Mouse (Mus musculus): ENCODE measurements around the gene Timm8a1. TPM values are rescaled to one million over a fixed set of nuclear protein-coding genes. Genes with fewer than 3 reads are reported as not detected.

Timm8a1 gene
- polyA plus RNA-seq, 1 experiment from 2014 or later, result 63.8 TPM

DNA sequence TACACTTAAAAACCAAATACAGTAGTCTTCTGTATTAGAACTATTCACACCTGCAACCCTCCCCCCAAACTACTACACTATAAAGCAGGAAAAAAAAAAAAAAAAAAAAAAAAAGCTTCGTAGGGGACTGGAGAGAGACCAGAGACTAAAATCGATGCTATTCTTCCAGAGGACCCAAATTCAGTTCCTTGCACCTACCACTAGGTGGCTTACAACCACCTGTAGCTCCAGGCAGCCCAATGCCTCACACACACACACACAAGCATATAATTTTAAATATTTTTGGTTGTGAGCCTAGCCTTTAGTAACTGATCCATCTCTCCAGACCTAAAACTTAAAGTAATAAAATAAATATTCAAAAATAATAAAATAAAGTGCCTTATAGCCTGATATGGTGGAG is 32.2 kb downstream of the Timm8a1 start:
- Histone ChIP-seq H3K27ac (no peak overlapping the region), H3K4me2 (replicated peaks) (no peak overlapping the region), H3K4me3 (no peak overlapping the region), H3K9me3 (no peaks in the 10 kb centered on the region), H3K36me3 (no peaks in the 10 kb centered on the region), H3K4me1 (no peaks in the 10 kb centered on the region), H3K27me3 (no peaks in the 10 kb centered on the region), H3K9ac (no peak overlapping the region)
- ATAC-seq (ENCODE audit: insufficient number of reproducible peaks, insufficient read depth, low FRiP score, low TSS enrichment), result no peak
- WGBS, result 47% methylated on average over 2 of the region's 2 CpGs

DNA sequence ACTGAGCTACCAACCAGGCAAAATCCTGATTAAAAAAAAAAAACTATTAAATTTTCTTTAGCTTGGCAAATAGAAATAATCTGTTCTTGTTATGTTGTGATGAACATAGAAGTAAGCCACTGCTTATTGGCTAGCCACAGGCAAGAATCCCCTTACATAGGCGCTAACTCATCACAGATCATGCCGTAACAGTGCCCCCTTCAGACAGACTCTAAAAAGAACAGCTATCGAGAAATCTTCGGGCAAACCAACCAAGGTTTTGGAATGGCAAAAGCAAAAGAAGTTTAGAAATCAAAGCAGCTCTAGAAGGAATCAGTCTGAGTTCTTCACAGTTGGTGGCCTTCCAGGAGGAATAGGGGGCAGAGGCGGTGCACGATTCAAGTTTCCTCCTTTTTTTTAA is 33.7 kb downstream of the Timm8a1 start:
- Histone ChIP-seq H3K9me3 (no peaks in the 10 kb centered on the region), H3K4me1 (no peaks in the 10 kb centered on the region), H3K9ac (no peak overlapping the region), H3K36me3 (no peaks in the 10 kb centered on the region), H3K4me2 (replicated peaks) (no peak overlapping the region), H3K27ac (no peak overlapping the region), H3K4me3 (no peak overlapping the region), H3K27me3 (no peaks in the 10 kb centered on the region)
- no peak for ATAC-seq (ENCODE audit: insufficient number of reproducible peaks, insufficient read depth, low FRiP score, low TSS enrichment)
- 68% methylated on average over 6 of the region's 6 CpGs for WGBS

DNA sequence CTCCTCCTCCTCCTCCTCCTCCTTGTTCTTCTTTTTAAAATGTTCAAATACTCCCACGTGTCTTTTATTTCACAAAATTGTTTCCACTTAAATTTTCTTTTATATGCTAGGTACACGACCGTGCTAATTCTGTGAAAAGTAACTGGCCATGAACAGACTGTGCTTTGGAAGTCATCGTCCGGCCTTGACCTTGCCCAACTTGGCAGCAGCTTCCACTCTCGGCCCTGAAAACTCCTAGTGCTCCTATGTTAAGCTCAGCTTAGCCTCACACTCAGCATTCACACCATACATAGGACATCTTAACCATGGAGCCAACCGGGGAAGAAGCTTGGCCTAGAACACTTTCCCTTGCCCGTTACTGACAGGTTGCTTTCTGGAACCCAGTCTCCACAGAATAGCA is 41.0 kb downstream of the Timm8a1 start:
- Histone ChIP-seq H3K27me3 (no peaks in the 10 kb centered on the region), H3K27ac (no peak overlapping the region), H3K4me2 (replicated peaks) (no peak overlapping the region), H3K4me3 (no peak overlapping the region), H3K4me1 (no peaks in the 10 kb centered on the region), H3K36me3 (no peaks in the 10 kb centered on the region), H3K9me3 (no peaks in the 10 kb centered on the region), H3K9ac (no peak overlapping the region)
- 89% methylated on average over 7 of the region's 8 CpGs for WGBS
- ATAC-seq (ENCODE audit: insufficient number of reproducible peaks, insufficient read depth, low FRiP score, low TSS enrichment), result no peak

Other genes with a start within 250 kb of the Timm8a1 start
- 16.2 and 17.7 TPM in 2 replicates for gene Tmem35a, start 246.6 kb downstream of the Timm8a1 start, polyA plus RNA-seq (2016; fragmentation: Nextera tagmentation; extraction: Ambion mirVana)
- 24.8 and 26.5 TPM in 2 replicates for gene Cenpi, start 233.8 kb downstream of the Timm8a1 start, polyA plus RNA-seq (2016; fragmentation: Nextera tagmentation; extraction: Ambion mirVana)
- 5.0 and 5.2 TPM in 2 replicates for gene Drp2, start 137.3 kb downstream of the Timm8a1 start, polyA plus RNA-seq (2016; fragmentation: Nextera tagmentation; extraction: Ambion mirVana)
- gene Taf7l, start 65.4 kb downstream of the Timm8a1 start, polyA plus RNA-seq (2016; fragmentation: Nextera tagmentation; extraction: Ambion mirVana), result 0.27 TPM in 2 replicates
- gene Btk, start 41.7 kb upstream of the Timm8a1 start, polyA plus RNA-seq (2016; fragmentation: Nextera tagmentation; extraction: Ambion mirVana), result 0.96 and 1.8 TPM in 2 replicates
- gene Rpl36a, start 43.8 kb upstream of the Timm8a1 start, polyA plus RNA-seq (2016; fragmentation: Nextera tagmentation; extraction: Ambion mirVana), result 353 and 360 TPM in 2 replicates
- gene Gla, start 59.3 kb upstream of the Timm8a1 start, polyA plus RNA-seq (2016; fragmentation: Nextera tagmentation; extraction: Ambion mirVana), result 4.7 and 4.8 TPM in 2 replicates
- gene Hnrnph2, start 59.3 kb upstream of the Timm8a1 start, polyA plus RNA-seq (2016; fragmentation: Nextera tagmentation; extraction: Ambion mirVana), result 160 and 174 TPM in 2 replicates
- gene Armcx4, start 144.7 kb upstream of the Timm8a1 start, polyA plus RNA-seq (2016; fragmentation: Nextera tagmentation; extraction: Ambion mirVana), result 6.2 and 7.0 TPM in 2 replicates
- 63.2 and 68.7 TPM in 2 replicates for gene Armcx1, start 176.1 kb upstream of the Timm8a1 start, polyA plus RNA-seq (2016; fragmentation: Nextera tagmentation; extraction: Ambion mirVana)
- 34.4 and 35.7 TPM in 2 replicates for gene Armcx6, start 209.6 kb upstream of the Timm8a1 start, polyA plus RNA-seq (2016; fragmentation: Nextera tagmentation; extraction: Ambion mirVana)
- 66.6 and 72.2 TPM in 2 replicates for gene Armcx3, start 214.7 kb upstream of the Timm8a1 start, polyA plus RNA-seq (2016; fragmentation: Nextera tagmentation; extraction: Ambion mirVana)